Mouse (Mus musculus): Measurements from ENCODE around the gene Sdf4.

GRCm38 (mm10) chr4:156049779-156050178, 57.1 kb downstream of the Sdf4 start:
- no peak for TF ChIP-seq CTCF (IDR thresholded peaks at IDR 0.05)
- no peak for TF ChIP-seq EP300 (IDR thresholded peaks at IDR 0.05)

All from lung, postnatal 0 days (tissue).